Mouse (Mus musculus) T-helper 2 cell (primary cell): ENCODE data around the gene Dact3.

Experiments used
- in situ Hi-C: fragments of 300-600 bp; cut with MboI, MseI; formaldehyde crosslinking; loops from one replicate; pipeline ENCODE4 v1.15.1; 2025; ENCODE audit warnings: high pct_unique_total_duplicates

Gene Dact3

GRCm38 (mm10) chr7:16875310-16875325 is at the start of gene Dact3:
TSS of gene Dact3 (plus strand) at chr7:16875317.
- in situ Hi-C loops = loop anchor here (25.0 kb wide), 1 partner anchor 938 kb away; the partner anchor contains the start of gene Nop53

GRCm38 (mm10) chr7:16825785-16826184 is 49.3 kb upstream of the Dact3 start:
- in situ Hi-C loops = loop anchor here (5.0 kb wide), 1 partner anchor 78 kb away; no protein-coding TSS in a partner anchor

- in situ Hi-C loops = loop anchor here (5.0 kb wide), 1 partner anchor 79 kb away; no protein-coding TSS in a partner anchor
These were observed 48.5 kb upstream of the Dact3 start for GRCm38 (mm10) chr7:16826571-16826970.

GRCm38 (mm10) chr7:16827274-16827673 is 47.8 kb upstream of the Dact3 start:
- in situ Hi-C loops = loop anchor here (5.0 kb wide), 1 partner anchor 80 kb away; no protein-coding TSS in a partner anchor

GRCm38 (mm10) chr7:16830449-16830848 is 44.7 kb upstream of the Dact3 start:
- in situ Hi-C loops = no loop called here

- in situ Hi-C loops = no loop called here
These were observed 37.0 kb upstream of the Dact3 start for GRCm38 (mm10) chr7:16837916-16838803.

GRCm38 (mm10) chr7:16838804-16839426 is 36.2 kb upstream of the Dact3 start:
- in situ Hi-C loops = no loop called here

GRCm38 (mm10) chr7:16839427-16840108 is 35.5 kb upstream of the Dact3 start:
- in situ Hi-C loops = no loop called here

- in situ Hi-C loops = no loop called here
These were observed 35.0 kb upstream of the Dact3 start for GRCm38 (mm10) chr7:16840109-16840491.

GRCm38 (mm10) chr7:16841078-16841477 is 34.0 kb upstream of the Dact3 start:
- in situ Hi-C loops = no loop called here

GRCm38 (mm10) chr7:16841561-16842560 is 33.3 kb upstream of the Dact3 start:
- in situ Hi-C loops = no loop called here

GRCm38 (mm10) chr7:16842645-16843063 is 32.5 kb upstream of the Dact3 start, which contains the start of gene Prkd2:
TSS of gene Prkd2 (plus strand) at chr7:16842902.
- in situ Hi-C loops = no loop called here

- in situ Hi-C loops = no loop called here
These were observed 31.5 kb upstream of the Dact3 start for GRCm38 (mm10) chr7:16843441-16844171.

- in situ Hi-C loops = no loop called here
These were observed 30.4 kb upstream of the Dact3 start for GRCm38 (mm10) chr7:16844696-16845071.

- in situ Hi-C loops = no loop called here
These were observed 29.9 kb upstream of the Dact3 start for GRCm38 (mm10) chr7:16845072-16845819.

- in situ Hi-C loops = no loop called here
These were observed 29.3 kb upstream of the Dact3 start for GRCm38 (mm10) chr7:16845820-16846167.

- in situ Hi-C loops = no loop called here
These were observed 28.3 kb upstream of the Dact3 start for GRCm38 (mm10) chr7:16846775-16847174.

GRCm38 (mm10) chr7:16847507-16847906 is 27.6 kb upstream of the Dact3 start:
- in situ Hi-C loops = no loop called here

- in situ Hi-C loops = no loop called here
These were observed 26.5 kb upstream of the Dact3 start for GRCm38 (mm10) chr7:16848579-16848978.

GRCm38 (mm10) chr7:16851636-16852035 is 23.5 kb upstream of the Dact3 start:
- in situ Hi-C loops = no loop called here
